Mouse (Mus musculus): ENCODE data around the gene Gm20075. TPM values are rescaled to one million over a fixed set of nuclear protein-coding genes. Genes with fewer than 3 reads are reported as not detected.

The Gm20075 gene
- polyA plus RNA-seq, 1 experiment = 2.8 TPM

- Histone ChIP-seq H3K27ac (ENCODE audit: control insufficient read depth, insufficient read depth, low read depth, low read length) (no peak overlapping the region), H3K4me3 (ENCODE audit: control insufficient read depth, low read depth, low read length) (no peak overlapping the region), H3K27me3 (ENCODE audit: control insufficient read depth, insufficient read depth, low read length) (no peaks in the 10 kb centered on the region), H3K4me1 (ENCODE audit: control insufficient read depth, insufficient read depth, low read length) (no peaks in the 10 kb centered on the region), H3K36me3 (ENCODE audit: control insufficient read depth, insufficient read depth, low read length) (no peaks in the 10 kb centered on the region)
- TF ChIP-seq CTCF (IDR thresholded peaks at IDR 0.05; ENCODE audit: control insufficient read depth, insufficient read depth, insufficient replicate concordance, low read depth, low read length) (peak; percentile 63; the same call in 1 of the 2 replicates), POLR2A (IDR thresholded peaks at IDR 0.05; ENCODE audit: control insufficient read depth, low read depth, low read length) (no peak)
These were observed 50.6 kb downstream of the Gm20075 start for GRCm38 (mm10) chr13:96030368-96031223.

Other genes with a start within 250 kb of the Gm20075 start
- gene Iqgap2, start 189.5 kb downstream of the Gm20075 start, polyA plus RNA-seq (2012; rRNA removed) = 2.9 and 3.6 TPM in 2 replicates
- not detected in 2 replicates for gene Gm17190, start 678 bp upstream of the Gm20075 start, polyA plus RNA-seq (2012; rRNA removed)
- 4.8 and 9.5 TPM in 2 replicates for gene Sv2c, start 51.2 kb upstream of the Gm20075 start, polyA plus RNA-seq (2012; rRNA removed)

All from testis, adult 2 months (tissue).